Mouse (Mus musculus) gastrocnemius, adult 18-20 months (tissue): ENCODE data around the gene Arl4c. TPM values are rescaled to one million over a fixed set of nuclear protein-coding genes. Genes with fewer than 3 reads are reported as not detected.

ENCODE experiments used
- DNase-seq: peaks from one replicate; pipeline ENCODE4 v3.0.0; 2021; ENCODE audit warnings: low spot score
- total RNA-seq, 2 experiments: library from RNA; stranded (reverse); gene quantifications; 2 replicates each; pipeline ENCODE4 v1.2.3; 2021

The Arl4c gene
- total RNA-seq, 2 experiments from 2014 or later, result 0.39 to 0.52 TPM

DNA sequence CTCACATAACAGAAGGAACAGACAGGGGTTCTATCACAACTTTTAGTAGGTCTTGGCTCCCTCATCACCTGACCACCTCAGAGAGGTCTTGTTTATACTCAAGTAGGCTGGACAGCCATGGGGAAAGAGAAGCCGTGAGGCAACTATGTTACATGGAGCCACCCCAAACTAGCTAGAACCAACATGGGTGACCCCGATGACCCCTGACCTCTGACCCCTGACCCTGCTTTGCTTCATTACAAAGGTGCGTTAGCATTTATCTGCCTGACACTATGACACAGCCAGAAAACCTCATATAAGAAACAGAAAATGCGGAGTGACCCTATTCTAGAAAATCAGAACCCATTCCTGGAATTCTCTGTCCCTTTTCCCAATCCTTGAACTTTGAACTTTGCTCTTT is 77.6 kb downstream of the Arl4c start:
- DNase-seq, result no peak

DNA sequence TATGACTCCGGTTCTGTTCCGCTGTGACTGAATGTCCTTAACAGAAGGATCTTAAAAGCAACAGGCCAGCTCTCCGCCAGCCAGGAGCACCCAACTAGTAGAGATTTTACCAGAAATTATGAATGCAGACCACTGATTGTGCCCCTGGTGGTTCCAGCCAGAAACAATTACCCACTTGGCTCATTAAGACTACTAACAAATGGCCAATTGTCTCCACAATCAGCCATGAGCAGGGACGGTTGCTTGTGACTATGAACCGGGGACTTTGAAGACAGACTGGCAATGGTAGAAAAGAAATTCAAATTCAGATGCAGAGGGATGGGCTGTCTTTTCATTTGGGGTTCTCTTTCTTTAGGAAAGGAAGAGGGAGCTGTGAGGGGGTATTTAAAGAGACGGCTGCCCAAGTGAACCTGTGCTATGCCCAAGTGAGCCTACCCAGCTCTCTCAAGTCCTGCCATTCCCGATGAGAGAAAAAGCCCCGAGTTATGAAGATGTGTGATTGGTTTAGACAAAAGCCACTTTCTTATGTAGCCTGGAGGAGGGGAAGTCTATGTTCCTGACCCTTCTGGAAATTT is 78.4 kb downstream of the Arl4c start:
- no peak for DNase-seq

Other genes starting within 250 kb of the Arl4c start
- gene Glrp1, start 192.2 kb downstream of the Arl4c start, total RNA-seq, result not detected